In the genomic region with DNA sequence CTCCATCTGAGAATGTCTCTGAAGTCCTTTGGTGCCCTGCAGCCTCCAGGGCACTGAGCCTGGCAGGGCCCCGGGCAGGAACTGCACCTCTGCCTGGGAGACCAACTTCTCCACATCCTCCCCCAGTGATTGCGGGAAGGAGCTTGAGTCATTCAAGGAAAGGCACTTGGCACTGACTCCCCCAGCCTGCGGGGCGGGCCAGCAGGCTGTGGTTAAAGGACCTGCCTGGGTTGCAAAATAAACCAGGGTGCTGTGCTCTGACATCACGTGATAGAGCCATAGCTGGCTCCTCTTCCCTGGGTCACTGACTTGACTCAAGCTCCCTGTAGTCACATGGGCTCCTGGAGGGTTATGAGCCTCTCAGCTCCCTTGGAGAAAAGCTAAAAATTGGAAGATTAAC, we compare ENCODE assay signal across 9 mouse cellular contexts.
DNase-seq lines count a peak whose midpoint lies in the region; ATAC-seq and TF ChIP-seq lines count a peak whose summit lies in the region.
"Had no signal": no experiment of that assay in that cellular context is flagged by ENCODE, and none has a peak within 500 bp of the region (broad histone marks: within the 10 kb centered on the region; RNA-seq: fewer than 3 reads in every experiment).

No protein-coding gene starts in this region.

- H3K4me1 ChIP-seq in liver, postnatal 0 days (ENCODE audit: insufficient read depth): no peaks in the 10 kb centered on the region; the same call in 1 of the 2 replicates
- H3K4me1 ChIP-seq in midbrain, postnatal 0 days (ENCODE audit: insufficient read depth, low read length): no peaks in the 10 kb centered on the region

- no peak for TF ChIP-seq CTCF in liver, postnatal 0 days (IDR thresholded peaks at IDR 0.05; ENCODE audit: low read depth)
- TF ChIP-seq CTCF in midbrain, postnatal 0 days (IDR thresholded peaks at IDR 0.05): no peak

- TF ChIP-seq EP300 in liver, postnatal 0 days (IDR thresholded peaks at IDR 0.05; ENCODE audit: low read depth): no peak

- H3K27me3 ChIP-seq in liver, postnatal 0 days (ENCODE audit: insufficient read depth, low read length): no peaks in the 10 kb centered on the region
- no peaks in the 10 kb centered on the region for H3K27me3 ChIP-seq in midbrain, postnatal 0 days (ENCODE audit: insufficient read depth, low read length)

- no peak overlapping the region for H3K27ac ChIP-seq in liver, postnatal 0 days (ENCODE audit: low read depth)
- H3K27ac ChIP-seq in midbrain, postnatal 0 days (ENCODE audit: low read depth, low read length): no peak overlapping the region

- H3K4me2 ChIP-seq in liver, postnatal 0 days (ENCODE audit: low read depth, low read length): no peak overlapping the region
- H3K4me2 ChIP-seq in midbrain, postnatal 0 days (ENCODE audit: low read depth, low read length, poor library complexity, severe bottlenecking): no peak overlapping the region

- no peaks in the 10 kb centered on the region for H3K9me3 ChIP-seq in liver, postnatal 0 days (ENCODE audit: low read length)
- H3K9me3 ChIP-seq in midbrain, postnatal 0 days (ENCODE audit: low read length): no peaks in the 10 kb centered on the region

- no peak overlapping the region for H3K9ac ChIP-seq in liver, postnatal 0 days (replicated peaks)
- H3K9ac ChIP-seq in midbrain, postnatal 0 days (replicated peaks; ENCODE audit: low read length, poor library complexity, severe bottlenecking): no peak overlapping the region

- no peak overlapping the region for H3K4me3 ChIP-seq in liver, postnatal 0 days (ENCODE audit: low read depth, low read length)
- no peak overlapping the region for H3K4me3 ChIP-seq in midbrain, postnatal 0 days (ENCODE audit: low read depth, low read length)
- H3K4me3 ChIP-seq: erythroblast, embryonic 14.5 days had no signal

- ATAC-seq in liver, postnatal 0 days: peak; percentile 56; the same call in 1 of the 2 replicates
- no peak for ATAC-seq in midbrain, postnatal 0 days (ENCODE audit: low FRiP score)

- no peaks in the 10 kb centered on the region for H3K36me3 ChIP-seq in liver, postnatal 0 days (replicated peaks; ENCODE audit: insufficient read depth, low read length)
- H3K36me3 ChIP-seq in midbrain, postnatal 0 days (ENCODE audit: insufficient read depth, low read length): no peaks in the 10 kb centered on the region

- WGBS in liver, postnatal 0 days (ENCODE audit: insufficient replicate concordance): 48% methylated on average over 5 of the region's 5 CpGs
- WGBS in midbrain, postnatal 0 days: 76% methylated on average over 5 of the region's 5 CpGs

- intact Hi-C loops in heart, postnatal 25 days (cut with DNase I): no loop called here

- DNase-seq in cerebellum, adult 9-11 months: peak; percentile 5
- DNase-seq in cerebellum, adult 8-10 months: no peak
- DNase-seq in 3T3-L1 (ENCODE audit: low read depth, low spot score): peak; percentile 94
- DNase-seq in heart, postnatal 25 days (ENCODE audit: low spot score): peak; percentile 20
- DNase-seq in liver, postnatal 0 days: peak; percentile 29
- DNase-seq in retina, postnatal 1 day: no peak
- DNase-seq in midbrain, postnatal 0 days (ENCODE audit: low spot score): no peak
- DNase-seq in cerebellum, postnatal 25 days: no peak

Comparison
In these comparisons a context has a peak if more than half of its experiments do, and no peak if none do; other contexts are left out.
1. DNase-seq: peak in cerebellum, adult 9-11 months (single experiment), 3T3-L1 (single experiment), heart, postnatal 25 days (single experiment) and liver, postnatal 0 days (single experiment); none in cerebellum, adult 8-10 months (single experiment), retina, postnatal 1 day (single experiment), midbrain, postnatal 0 days (single experiment) and cerebellum, postnatal 25 days (0 of 2).